Mouse (Mus musculus) intestine, postnatal 0 days (tissue): ENCODE measurements around the gene Kat6b. TPM values are rescaled to one million over a fixed set of nuclear protein-coding genes. Genes with fewer than 3 reads are reported as not detected.

Experiments used
- ATAC-seq: fragments of 200-750 bp; cut with Nextera tagmentation; 2 replicates; pipeline ENCODE4 v1.8.0; 2017; ENCODE audit warnings: mild to moderate bottlenecking, moderate TSS enrichment, moderate library complexity
- H3K27ac ChIP-seq: fragments of 300-500 bp; sonication (generic); 2 replicates; pipeline ENCODE4 v1.5.1; 2014; ENCODE audit warnings: mild to moderate bottlenecking, low read depth, low read length, moderate library complexity
- H3K27me3 ChIP-seq: fragments of 300-500 bp; sonication (generic); replicated peaks from 2 replicates; pipeline ENCODE4 v1.6.1; 2014; ENCODE audit warnings: low read length, mixed read lengths; ENCODE audit not compliant: control insufficient read depth, insufficient read depth
- H3K36me3 ChIP-seq: fragments of 300-500 bp; sonication (generic); 2 replicates; pipeline ENCODE4 v1.6.1; 2014; ENCODE audit warnings: mild to moderate bottlenecking, moderate library complexity; ENCODE audit not compliant: control insufficient read depth, insufficient read depth
- H3K4me1 ChIP-seq: fragments of 300-500 bp; sonication (generic); replicated peaks from 2 replicates; pipeline ENCODE4 v1.6.1; 2014; ENCODE audit warnings: antibody characterized with exemption, low read length, mixed read lengths; ENCODE audit not compliant: control insufficient read depth, insufficient read depth
- H3K4me2 ChIP-seq: fragments of 300-500 bp; sonication (generic); replicated peaks from 2 replicates; pipeline ENCODE4 v1.6.1; 2014; ENCODE audit warnings: low read depth, mild to moderate bottlenecking, moderate library complexity
- H3K4me3 ChIP-seq: fragments of 300-500 bp; sonication (generic); 2 replicates; pipeline ENCODE4 v1.5.1; 2014; ENCODE audit warnings: low read depth, low read length
- H3K9ac ChIP-seq: fragments of 300-500 bp; sonication (generic); 2 replicates; pipeline ENCODE4 v1.6.1; 2014; ENCODE audit warnings: mild to moderate bottlenecking, low read depth, low read length
- H3K9me3 ChIP-seq: fragments of 300-500 bp; sonication (generic); 2 replicates; pipeline ENCODE4 v1.6.1; 2016; ENCODE audit warnings: mixed run types; ENCODE audit not compliant: control insufficient read depth
- CTCF ChIP-seq: sonication (generic); IDR thresholded peaks from 2 replicates; pipeline ENCODE4 v1.5.1; 2016; ENCODE audit warnings: low read depth, mild to moderate bottlenecking, control low read depth, antibody characterized with exemption, moderate library complexity
- WGBS: fragments of 180-500 bp; shearing (Covaris S2); extraction: QIAGEN DNeasy Blood & Tissue Kit; methylation state at CpG from one replicate; pipeline ENCODE4 v1.1.7; 2014; 5-methylcytosine and 5-hydroxymethylcytosine counted together
- polyA plus RNA-seq: library from polyadenylated mRNA; unstranded; fragments of >200 nt; fragmentation: Nextera tagmentation; extraction: Ambion mirVana; gene quantifications from 2 replicates; pipeline ENCODE4 v1.2.1, GENCODE M21; 2015

The Kat6b gene
- polyA plus RNA-seq, 1 experiment from 2014 or later, result 4.8 TPM

GRCm38 (mm10) chr14:21501048-21501657, 19.9 kb downstream of the Kat6b start:
- Histone ChIP-seq H3K27ac (peak overlapping the region; percentile 97), H3K9me3 (no peaks in the 10 kb centered on the region), H3K27me3 (no peaks in the 10 kb centered on the region), H3K4me2 (peak overlapping the region; percentile 61), H3K4me1 (0 out of 2 replicates have a peak, but pooled peaks cover 11% of the 10 kb centered on the region), H3K4me3 (peak overlapping the region; percentile 88), H3K36me3 (no peaks in the 10 kb centered on the region), H3K9ac (peak overlapping the region; percentile 77)
- peak; percentile 17; the same call in 1 of the 2 replicates for TF ChIP-seq CTCF
- peak; percentile 53 for ATAC-seq
- WGBS, result 2% methylated on average over 35 of the region's 38 CpGs

GRCm38 (mm10) chr14:21505036-21505435, 23.8 kb downstream of the Kat6b start:
- Histone ChIP-seq H3K27ac (no peak overlapping the region; the same call in 1 of the 2 replicates), H3K9ac (no peak overlapping the region), H3K4me2 (no peak overlapping the region), H3K9me3 (no peaks in the 10 kb centered on the region), H3K4me3 (no peak overlapping the region), H3K27me3 (no peaks in the 10 kb centered on the region), H3K4me1 (0 out of 2 replicates have a peak, but pooled peaks cover 11% of the 10 kb centered on the region), H3K36me3 (no peaks in the 10 kb centered on the region)
- no peak for TF ChIP-seq CTCF
- 25% methylated on average over 4 of the region's 4 CpGs for WGBS
- ATAC-seq, result no peak

- WGBS, result 71% methylated on average over 5 of the region's 5 CpGs
- H3K27ac ChIP-seq, result no peak overlapping the region
- no peaks in the 10 kb centered on the region for H3K27me3 ChIP-seq
- no peak overlapping the region for H3K9ac ChIP-seq
- ATAC-seq, result no peak
- no peak overlapping the region for H3K4me2 ChIP-seq
- no peak for TF ChIP-seq CTCF
- no peaks in the 10 kb centered on the region for H3K36me3 ChIP-seq
- no peak overlapping the region for H3K4me3 ChIP-seq
- no peaks in the 10 kb centered on the region for H3K9me3 ChIP-seq
- 0 out of 2 replicates have a peak, but pooled peaks cover 9% of the 10 kb centered on the region for H3K4me1 ChIP-seq
Measured at GRCm38 (mm10) chr14:21507046-21507445, 25.8 kb downstream of the Kat6b start.

- Histone ChIP-seq H3K27me3 (no peaks in the 10 kb centered on the region), H3K4me3 (no peak overlapping the region), H3K36me3 (no peaks in the 10 kb centered on the region), H3K9me3 (no peaks in the 10 kb centered on the region), H3K9ac (no peak overlapping the region), H3K4me2 (no peak overlapping the region), H3K4me1 (no peaks in the 10 kb centered on the region), H3K27ac (no peak overlapping the region)
- no peak for ATAC-seq
- TF ChIP-seq CTCF, result no peak
- 63% methylated on average over 3 of the region's 3 CpGs for WGBS
Measured at GRCm38 (mm10) chr14:21509111-21509905, 28.1 kb downstream of the Kat6b start.

GRCm38 (mm10) chr14:21511438-21511837, 30.2 kb downstream of the Kat6b start:
- H3K9me3 ChIP-seq, result no peaks in the 10 kb centered on the region
- peaks cover 4% of the 10 kb centered on the region; the same call in 1 of the 2 replicates for H3K36me3 ChIP-seq
- H3K27ac ChIP-seq, result no peak overlapping the region
- no peak overlapping the region for H3K9ac ChIP-seq
- 83% methylated on average over 6 of the region's 6 CpGs for WGBS
- TF ChIP-seq CTCF, result no peak
- H3K27me3 ChIP-seq, result no peaks in the 10 kb centered on the region
- H3K4me3 ChIP-seq, result no peak overlapping the region
- no peak overlapping the region for H3K4me2 ChIP-seq
- no peak for ATAC-seq
- H3K4me1 ChIP-seq, result no peaks in the 10 kb centered on the region

DNA sequence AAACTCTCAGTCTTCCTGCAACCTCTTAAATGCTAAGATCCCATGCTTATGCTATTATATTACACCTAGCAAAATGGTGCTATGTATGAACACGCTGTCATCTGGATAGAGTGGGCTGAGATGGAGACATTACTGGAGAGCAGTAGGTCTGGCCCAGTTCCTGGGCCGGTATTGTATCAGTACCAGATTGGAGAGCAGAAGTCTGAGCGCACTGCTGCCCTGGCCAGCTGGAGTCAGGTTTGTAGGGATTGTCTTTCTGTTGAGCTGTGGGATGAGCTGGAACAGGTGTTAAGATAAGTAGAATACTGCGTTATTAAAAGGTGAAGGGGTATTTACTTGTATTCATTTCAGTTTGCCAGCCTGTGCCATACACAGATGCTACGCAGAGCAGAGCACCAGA, 34.3 kb downstream of the Kat6b start:
- no peak for ATAC-seq
- 96% methylated on average over 5 of the region's 5 CpGs for WGBS

More for the DNA sequence above, 34.3 kb downstream of the Kat6b start:
- Histone ChIP-seq H3K9ac (no peak overlapping the region), H3K27ac (no peak overlapping the region), H3K27me3 (no peaks in the 10 kb centered on the region), H3K4me1 (no peaks in the 10 kb centered on the region), H3K9me3 (no peaks in the 10 kb centered on the region), H3K36me3 (peaks cover 18% of the 10 kb centered on the region), H3K4me3 (no peak overlapping the region), H3K4me2 (no peak overlapping the region)
- no peak for TF ChIP-seq CTCF
